Mouse (Mus musculus): ENCODE results near the gene Ldb3.

The Ldb3 gene

DNA sequence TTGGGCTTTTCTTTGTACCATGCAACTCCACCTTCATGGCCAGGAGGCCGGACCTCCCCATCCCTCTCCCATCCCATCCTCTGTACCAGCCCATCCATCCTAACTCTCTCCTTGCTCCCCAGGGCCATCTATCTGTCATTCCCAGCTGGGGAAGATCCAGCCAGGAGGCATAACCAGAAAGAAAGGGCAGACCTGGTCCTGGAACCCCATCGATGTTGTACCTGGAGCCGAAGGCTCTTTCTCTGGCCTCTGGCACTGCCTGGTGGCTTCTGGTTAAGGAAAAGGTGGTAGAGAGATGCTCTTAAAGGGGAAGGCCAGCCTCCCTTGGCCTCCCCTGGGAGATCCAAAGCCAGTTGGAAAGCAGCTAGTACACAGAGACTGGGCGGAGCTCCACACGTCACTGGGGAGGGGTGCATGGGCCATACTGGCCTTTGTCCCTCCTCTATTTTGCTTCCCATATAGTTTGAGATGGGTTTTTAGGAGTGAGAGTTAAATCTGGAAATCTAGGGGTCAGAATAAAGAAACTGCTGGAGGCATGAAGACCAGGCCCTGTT lies 1.6 kb upstream of the Ldb3 start:
- no peak for DNase-seq

DNA sequence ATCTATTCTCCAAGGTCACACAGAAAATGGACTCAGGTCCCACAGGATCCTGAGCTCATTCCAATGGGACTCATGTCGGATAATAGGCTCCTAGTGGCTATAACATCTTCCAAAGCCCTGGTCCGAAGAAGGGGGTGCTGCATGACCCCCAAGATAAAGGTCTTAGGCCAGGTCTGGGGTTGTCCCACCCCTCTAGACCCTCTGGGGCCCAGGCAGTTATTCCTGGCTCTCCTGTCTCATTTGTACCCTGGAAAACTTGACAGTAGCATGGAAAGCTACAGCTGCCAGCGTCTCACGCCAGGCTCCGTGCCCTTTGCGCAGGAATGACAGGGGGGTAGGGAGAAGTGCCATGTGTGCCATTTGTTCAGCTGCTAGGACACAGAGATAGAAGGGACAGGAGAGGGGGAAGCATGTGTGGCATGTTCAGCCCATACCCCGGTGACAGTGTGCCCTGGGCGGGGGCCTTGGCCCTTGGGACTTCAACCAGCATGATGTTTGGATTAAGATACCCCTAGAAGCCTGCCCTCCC lies 767 bp upstream of the Ldb3 start:
- no peak for DNase-seq

DNA sequence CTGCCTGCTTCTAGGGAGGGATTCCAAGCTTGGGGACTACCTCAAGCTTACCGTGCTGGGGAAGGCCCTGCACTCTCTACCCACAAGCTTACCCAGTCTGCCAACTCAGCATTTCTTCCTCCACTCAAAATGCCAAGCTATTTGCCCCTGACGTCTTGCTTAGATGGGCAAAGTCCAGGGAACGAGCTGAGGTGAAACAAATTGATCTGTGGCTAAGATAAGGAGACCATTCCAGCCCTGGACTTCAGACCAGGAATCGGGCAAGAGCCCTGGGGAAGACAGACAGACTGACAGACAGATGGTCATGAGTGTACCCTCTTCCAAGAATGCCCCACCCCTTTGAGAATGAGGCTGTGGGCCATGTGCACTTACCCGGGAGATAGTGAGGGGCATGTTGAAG lies 477 bp downstream of the Ldb3 start:
- DNase-seq, result no peak

DNA sequence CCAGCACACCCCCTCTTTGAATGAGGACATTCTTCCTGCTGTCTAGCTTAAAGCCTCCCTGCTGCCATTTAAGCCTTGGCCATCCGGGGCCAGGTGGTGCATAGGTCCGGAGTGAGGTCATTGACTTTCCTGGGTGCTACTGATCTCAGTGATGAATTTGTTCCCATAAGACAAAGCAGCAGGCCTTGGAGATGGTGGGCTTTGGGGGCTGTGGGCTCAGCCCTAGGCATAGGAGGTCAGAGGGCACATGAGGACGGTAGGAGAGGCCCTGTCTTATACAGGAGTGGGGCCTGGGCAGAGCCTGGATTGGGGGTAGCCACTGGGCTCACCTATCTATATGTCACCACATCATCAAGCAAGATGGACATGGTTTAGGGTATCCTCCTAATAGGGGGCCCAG lies 1.6 kb downstream of the Ldb3 start:
- DNase-seq, result no peak

DNA sequence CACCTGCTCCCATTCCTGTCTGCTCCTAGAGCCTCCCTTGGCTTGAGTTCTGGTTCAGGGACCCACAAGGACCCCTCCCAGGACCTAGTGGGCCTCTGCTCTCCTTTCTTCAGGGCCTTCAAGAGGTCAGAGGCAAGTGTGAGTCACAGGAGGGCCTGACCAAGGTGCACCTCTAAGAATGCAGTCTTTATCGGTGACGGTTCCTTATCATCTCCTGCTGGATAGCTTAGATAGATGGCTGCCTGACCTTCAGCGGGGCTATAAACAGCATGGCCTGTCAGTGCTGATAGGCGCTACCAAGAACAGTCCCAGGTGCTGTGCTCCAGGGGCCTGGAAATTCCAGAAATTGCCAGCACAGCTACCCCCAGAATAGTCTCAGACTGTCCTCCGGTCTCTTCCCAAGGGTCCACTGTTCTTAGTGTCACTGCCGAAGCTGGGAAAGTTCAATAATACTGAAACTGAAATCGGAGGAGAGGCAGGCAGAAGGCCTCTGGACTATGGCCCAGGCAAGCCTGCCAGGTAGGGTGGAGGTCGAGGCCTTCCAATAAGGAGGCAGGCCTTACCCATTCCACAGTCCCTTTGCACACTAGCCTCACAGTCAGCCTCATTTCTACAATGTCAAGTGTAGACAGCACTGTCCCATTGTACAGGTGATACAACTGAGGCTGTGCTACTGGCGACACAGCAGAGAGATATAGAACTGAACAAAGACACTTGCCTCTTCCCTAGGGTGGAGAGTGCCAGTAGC lies 3.0 kb downstream of the Ldb3 start:
- DNase-seq, result no peak

DNA sequence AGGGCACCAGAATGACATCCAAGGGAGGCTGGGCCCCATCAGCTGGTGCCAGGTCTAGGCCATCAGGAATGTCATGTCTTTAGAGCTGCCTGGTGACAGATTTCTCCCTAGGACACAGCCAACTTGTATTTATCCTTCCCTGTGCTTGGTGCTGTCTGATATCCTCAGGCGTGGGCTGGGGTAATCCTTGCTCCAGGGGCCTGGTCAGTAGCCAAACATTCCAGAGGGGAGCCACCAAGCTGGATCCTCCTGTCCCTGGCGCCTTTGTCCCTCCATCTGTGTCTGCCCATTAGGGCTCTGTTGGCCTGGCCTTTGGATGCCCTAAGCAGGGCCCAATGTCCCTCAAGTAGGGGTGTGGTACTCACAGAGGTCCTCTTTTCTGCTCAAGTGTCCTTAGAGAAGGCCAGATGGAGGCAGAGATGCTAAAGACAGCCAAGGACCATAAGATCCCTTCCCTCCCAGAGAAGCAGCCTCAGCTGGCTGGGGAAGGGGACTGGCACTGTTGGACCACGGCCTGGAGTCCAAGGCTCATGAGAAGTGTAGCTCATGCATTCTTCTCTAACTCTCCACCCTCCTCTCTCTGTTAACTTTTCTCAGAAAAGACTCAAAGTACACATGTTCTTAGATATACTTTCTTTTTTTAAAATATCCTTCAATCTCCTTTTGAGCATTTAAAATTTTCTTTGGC lies 5.6 kb downstream of the Ldb3 start:
- DNase-seq, result peak; percentile 51

DNA sequence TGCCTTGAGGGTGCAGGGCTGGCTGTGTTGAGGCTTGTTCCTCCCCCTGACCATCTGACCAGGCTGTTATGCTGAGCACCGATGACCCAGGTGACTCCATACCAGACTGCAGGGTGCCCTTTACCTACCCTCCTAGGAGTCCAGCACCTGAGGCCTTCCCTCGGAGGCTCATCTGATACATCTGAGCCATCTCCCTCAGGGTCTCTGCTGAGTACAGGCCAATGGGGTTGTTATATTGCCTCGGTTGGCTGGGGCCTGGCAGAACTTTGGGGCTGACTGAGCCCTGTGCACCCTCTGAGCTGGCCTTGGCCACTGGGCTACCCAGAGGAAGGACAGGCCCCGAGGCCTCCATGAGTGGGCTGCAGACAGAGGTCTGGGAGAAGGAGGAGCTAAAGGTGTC lies 11.6 kb downstream of the Ldb3 start:
- DNase-seq, result no peak

DNA sequence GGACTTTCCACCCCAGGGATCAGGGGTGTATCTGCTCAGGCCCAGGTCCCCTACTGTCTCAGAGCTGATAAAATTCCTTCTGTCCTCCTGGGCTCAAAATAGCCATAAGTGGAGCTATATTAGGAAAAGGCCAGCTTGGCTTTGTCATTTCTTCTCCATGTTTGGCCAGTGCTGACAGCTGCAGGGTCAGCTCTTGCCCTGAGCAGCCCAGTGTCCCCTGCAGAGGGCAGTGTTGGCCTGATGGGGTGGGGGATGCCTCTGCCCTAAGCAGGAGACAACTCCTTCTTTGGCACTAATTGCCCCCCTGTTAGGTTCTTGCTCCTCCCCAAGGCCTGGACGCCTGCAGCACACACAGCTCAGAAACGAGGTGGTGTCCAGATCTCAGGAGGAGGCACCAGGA lies 14.4 kb downstream of the Ldb3 start:
- DNase-seq, result peak; percentile 72

DNA sequence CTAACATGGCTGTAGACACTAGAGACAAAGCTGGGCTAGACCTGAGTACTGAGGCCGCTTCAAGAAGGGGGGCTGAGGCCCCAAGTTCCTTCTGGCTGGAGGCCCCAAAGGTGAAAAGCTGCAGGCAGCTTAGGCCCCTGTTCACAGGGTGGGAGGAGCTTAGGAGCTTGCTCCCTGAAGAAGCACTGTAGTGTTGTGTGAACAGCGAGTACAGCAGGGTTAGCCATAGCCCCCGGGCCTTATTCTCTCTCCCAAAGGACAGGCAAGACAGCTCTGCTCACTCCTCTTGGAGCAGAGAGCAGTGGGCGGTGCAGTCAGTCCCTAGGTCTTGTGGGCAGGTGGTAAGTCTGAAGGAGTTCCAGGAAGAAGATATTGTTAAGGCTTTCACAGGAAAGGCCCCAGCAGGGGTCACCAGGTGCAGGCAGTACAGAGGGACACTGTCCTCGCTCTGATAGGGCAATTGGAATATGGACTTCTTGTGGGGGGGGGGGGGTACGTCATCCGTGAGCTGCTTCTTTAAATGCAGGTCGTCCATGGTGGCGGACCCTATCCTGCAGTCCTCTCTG lies 15.1 kb downstream of the Ldb3 start:
- DNase-seq, result no peak

DNA sequence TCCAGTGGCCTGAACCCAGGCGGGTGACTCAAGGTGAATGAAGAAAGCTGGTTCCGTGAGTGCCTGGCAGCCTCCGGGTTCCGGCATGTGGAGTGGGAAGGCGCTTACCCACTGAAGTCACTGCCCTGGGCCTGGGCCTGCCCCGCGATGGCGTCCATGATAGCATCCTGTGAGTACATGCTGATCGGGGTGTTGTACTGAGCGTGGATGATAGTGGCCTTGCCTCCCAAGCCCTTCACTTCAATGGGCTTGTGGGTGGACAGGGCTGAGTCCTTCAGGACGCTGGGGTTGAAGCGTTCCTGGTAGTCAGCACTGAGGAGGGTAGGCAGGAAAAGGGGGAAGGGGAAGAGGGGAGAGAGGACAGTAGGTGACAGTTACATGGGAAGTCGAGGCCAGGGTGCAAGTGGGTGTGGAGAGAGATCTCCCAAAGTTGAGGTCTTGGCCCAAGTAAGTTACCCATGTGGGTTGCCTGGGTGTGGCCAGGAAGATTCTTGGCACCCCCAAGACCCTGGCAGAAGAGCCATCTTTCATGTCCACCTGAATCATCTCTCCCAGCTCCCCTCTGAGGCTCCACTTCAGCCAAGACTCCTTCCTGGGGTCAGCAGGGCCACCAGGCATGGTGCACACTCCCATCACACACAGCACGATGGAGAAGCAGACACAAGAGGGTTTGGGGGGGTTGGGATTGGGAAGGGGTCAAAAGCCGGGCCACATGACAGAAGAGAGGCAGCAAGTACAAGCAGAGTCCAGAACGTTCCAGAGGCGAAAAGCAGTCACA lies 16.7 kb downstream of the Ldb3 start:
- no peak for DNase-seq

DNA sequence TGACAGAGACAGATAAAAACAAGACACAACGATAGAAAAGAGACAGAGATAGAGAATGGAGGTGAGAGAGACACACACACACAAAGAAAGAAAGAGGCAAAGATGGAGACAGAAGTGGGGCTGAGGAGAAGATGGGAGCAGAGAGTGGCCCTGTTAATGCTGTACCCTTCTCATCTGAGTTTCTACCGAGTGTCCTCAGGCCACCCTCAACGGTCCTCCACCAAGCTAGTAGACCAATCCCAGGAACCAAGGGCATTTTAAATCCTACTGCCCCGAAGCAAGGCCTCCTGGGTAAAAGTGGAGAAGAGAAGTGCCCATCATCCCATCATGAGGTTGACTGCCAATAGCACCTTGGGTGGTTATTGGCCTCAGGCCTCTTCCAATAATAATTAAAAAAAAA lies 17.6 kb downstream of the Ldb3 start:
- DNase-seq, result no peak

DNA sequence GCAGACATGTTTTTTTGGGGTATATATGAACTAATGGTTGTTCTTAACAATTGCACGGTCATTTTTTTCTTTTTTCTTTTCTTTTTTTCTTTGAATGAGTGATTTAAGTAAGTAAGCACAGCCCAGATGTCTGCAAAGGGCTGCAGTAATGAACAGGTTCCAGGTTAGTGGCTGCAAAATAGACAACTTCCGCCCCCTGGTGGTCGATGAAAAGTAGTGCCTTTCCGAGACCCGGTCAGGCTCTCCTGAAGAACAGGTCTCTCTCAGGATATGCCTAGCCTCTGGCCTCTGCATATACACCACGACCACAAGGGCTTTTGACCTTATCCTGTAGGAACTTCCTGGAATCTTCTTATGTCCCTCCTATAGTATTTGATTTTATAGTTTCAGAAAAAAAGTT lies 18.2 kb downstream of the Ldb3 start:
- peak; percentile 83 for DNase-seq

DNA sequence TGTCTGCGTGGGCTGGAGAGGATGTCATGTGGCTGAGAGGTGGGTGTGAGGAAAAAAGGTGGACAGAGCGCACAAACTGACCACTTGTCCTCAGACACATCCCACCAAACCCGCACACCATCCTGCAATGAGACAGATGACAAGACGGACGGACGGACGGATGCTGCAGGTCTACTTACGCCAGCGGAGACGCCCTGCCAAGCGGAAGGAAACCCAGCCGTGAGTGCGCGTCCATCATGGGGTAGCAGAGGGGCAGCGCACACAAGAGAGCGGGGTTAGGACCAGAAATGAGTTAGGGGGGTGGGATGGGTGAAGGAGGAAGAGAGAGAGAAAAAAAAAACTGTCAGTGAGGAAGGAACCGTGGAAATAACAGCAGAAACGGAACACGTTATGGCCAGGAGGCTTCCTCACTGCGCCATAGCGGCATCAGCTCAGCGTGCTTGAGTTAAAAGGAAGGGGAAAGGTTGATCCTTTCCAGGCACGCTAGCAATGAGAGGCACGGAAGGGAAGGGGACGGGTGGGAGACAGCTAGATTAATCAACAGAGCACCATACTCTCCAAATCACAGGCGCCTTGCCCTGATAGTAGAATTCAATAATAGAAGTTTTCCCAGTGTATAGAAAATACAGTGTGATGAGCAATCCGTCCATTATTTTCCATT lies 18.8 kb downstream of the Ldb3 start:
- no peak for DNase-seq

DNA sequence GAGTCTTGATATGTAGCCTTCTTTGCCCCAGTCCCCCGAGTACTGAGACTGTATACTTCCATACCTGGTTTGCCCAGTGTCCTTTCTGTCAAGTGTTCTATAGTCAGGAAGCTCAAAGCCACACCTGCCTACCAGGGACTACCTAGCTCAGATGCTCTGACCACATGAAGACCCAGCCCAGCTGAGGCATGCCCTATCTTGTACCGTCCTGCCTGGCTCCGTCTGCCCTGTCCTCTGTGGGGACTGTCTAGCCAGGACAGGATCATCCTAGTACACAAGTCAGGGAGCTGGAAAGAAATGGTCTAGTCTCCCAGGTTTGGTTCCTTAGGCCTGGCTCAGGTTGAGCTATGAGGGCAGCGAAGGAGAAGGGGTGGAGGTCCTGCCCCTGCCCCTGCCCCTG lies 19.9 kb downstream of the Ldb3 start:
- DNase-seq, result no peak

DNA sequence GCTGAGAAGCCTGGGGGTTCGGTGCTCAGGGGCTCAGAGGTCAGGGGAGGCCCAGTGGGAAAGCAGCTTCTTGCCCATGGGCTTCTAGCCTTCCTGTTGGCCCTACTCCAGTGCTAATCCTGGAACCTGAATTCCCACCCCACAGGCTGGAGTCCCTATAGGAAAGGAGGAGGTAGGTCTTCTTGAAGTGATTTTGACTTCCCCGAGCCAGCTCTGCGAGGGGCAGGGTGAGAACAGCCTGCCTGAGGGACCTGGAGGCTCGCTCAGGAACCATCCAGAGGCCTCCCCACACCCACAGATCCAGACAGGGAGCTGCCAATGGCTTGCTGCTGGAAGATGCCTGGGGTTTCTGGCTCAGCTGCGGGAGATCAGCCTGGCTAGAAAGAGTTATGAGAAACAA lies 20.8 kb downstream of the Ldb3 start:
- no peak for DNase-seq

DNA sequence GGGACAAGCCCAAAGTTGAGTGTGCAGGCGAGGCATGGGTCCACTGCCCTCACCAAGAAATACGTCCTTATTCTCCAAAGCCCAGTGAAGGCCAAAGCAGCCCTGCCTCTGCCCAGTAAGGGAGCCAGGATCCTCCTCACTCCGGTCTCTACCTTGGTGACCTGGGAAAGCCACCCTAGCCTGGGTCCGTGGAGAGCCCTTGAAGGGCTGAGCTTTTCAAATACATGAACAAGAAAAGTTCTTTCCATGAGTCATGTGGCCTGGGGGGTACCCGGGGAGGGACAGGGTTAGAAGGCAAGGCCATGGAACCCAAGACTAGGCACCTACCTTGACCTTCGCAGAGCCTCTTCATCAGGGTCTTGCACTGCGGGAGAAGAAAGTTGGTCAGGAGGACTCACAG lies 22.0 kb downstream of the Ldb3 start:
- no peak for DNase-seq

DNA sequence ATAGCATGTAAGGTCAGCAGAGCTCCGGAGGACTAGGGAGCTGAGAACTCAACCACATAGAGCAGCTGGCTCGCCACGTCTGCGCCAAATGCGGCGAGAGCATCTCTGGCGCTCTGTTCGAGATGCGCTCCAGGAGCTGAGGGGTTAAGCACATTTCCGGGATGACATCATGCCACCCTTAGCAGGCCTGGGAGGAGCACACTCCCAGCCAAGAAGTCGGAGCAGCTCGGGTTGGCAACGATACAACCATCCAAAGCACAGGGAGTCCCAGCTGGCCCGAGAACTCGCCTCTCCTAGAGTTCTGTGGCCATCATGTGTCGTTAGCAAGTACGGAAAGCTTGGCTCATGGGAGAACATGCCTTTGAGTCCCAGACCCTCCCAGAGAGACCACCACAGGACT lies 22.8 kb downstream of the Ldb3 start:
- DNase-seq, result peak; percentile 88

DNA sequence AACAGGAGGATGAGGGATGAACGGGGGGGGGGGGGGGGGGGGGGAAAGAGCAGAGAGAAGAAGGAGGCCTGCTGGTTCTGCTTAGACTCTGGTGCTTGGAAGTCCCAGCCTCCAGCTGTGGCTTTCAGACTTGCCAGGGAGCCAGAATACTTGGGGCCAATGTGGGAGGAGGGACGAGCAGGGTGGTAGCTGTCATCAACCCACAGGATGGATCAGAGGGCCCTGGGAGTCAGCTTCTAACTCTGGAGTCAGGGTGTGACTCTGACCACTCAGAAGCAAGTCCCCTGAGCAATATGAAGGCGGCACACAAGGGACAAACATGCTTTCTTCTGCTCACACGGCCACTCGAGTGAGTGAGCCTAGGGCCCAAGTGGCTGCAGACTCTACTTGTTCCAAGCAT lies 23.8 kb downstream of the Ldb3 start:
- DNase-seq, result peak; percentile 78

DNA sequence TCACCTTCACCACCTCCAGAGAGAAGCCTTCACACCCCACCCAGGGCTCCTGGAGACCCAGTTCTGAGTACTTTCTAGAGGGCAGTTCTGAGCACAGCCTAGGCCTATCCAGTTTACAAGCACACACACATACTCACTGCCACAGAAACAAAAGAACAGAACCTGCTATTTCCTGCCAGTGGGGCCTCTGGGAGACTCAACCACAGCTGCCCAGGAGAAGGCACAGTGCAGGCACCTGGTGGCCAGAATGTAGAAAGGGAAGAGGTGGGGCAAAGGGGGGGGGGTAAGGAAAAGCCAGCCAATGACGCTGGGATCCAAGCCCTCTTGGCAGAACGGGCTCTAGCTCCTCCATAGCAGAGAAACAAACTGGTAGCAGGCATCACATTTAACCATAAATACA lies 26.1 kb downstream of the Ldb3 start:
- DNase-seq, result no peak

DNA sequence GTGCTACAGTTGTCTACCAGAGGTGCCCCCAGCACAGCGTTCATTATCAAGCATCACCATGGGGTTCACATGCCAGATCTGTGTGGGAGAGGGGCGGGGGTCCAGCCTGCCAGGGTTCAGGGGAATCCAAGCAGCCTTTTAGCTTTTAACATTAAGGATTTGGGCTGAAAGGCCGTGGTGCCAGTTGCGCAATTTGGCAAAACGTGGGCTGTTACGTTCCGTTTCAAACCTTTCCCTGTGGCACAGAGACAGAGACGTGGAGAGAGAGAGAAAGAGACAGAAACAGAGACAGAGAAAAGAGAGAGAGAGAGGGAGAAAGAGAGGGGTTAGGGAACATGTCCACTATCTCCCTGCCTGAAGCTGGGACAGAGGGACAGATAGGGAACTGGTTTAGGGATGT lies 26.8 kb downstream of the Ldb3 start:
- no peak for DNase-seq

DNA sequence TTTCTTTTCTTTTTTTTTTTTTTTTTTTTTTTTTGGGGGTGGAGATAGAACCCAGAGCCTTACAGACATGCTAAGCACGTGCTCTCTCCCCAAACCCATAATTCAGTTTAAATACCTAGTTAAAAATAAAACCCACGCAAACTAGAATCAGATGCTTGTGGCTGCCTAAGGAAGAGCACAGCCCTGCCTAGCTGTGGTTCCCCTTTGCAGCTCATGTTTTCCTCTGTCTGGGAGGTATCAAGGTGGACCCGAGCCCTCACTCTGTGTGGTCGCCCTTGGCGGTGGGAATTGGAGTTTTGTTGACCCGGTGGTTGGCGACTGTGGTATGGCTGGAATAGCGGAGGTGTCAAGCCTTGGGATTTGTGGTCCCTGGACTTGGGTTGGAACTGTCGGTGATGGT lies 29.5 kb downstream of the Ldb3 start:
- no peak for DNase-seq

DNA sequence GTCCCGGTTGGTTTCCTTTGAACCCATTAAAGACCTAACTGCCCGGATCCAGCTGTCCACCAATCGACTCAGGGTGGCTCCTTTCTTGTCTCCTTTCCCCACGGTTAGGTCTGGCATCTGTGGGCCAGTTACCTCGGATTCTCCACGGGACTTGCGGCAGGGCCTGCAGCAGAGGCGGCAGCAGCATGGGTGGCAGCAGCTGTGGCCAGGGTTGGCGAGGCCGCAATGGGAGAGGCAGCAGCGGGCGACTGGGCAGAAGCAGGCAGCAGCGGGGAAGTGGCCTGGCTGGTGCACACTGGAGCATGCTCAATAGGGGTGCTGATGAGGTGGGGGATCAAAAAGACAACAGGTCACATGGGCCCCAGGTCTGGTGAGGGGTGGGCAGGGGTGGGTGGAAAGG lies 33.3 kb downstream of the Ldb3 start:
- DNase-seq, result no peak

DNA sequence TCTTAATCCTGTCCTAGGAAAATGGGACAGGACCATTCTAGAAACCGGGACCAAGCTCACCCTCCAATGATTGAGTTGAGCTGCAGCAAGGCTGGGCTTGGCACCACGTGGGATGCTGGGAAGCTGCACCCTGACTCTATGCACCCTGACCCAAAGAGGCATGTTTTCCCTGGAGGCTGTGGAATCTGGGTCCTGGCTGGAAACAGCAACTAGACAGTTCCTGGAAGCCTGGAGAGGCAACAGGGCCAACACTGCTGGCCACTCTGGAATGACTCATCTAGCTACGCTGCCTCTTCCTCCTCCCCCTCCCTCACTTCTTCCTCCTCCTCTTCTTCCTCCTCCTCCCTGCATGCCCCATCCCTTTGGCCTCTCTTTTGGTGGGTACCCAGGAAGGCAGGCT lies 34.4 kb downstream of the Ldb3 start:
- DNase-seq, result peak; percentile 68
